Mouse (Mus musculus) CH12.LX (cell line): ENCODE measurements around the gene 1500011B03Rik.

Experiments
- CTCF ChIP-seq, 2 experiments: IDR thresholded peaks in 1 of 2; conservative IDR thresholded peaks in 1 of 2; 2 replicates each; pipeline ENCODE4 v1.5.1; 2011 to 2012; ENCODE audit warnings: low read depth in 2 of 2, low read length in 2 of 2, improper control_type of control experiment in 1 of 2, inconsistent platforms in 1 of 2, mild to moderate bottlenecking in 1 of 2, moderate library complexity in 1 of 2
- EP300 ChIP-seq: IDR thresholded peaks from 2 replicates; pipeline ENCODE4 v1.6.1; 2011; ENCODE audit warnings: low read length, improper control_type of control experiment
- KAT2A ChIP-seq: IDR thresholded peaks from 2 replicates; pipeline ENCODE4 v1.6.1; 2012; ENCODE audit warnings: low read length, improper control_type of control experiment, inconsistent platforms; ENCODE audit not compliant: insufficient replicate concordance
- MAZ ChIP-seq: IDR thresholded peaks from 2 replicates; pipeline ENCODE4 v1.6.1; 2012; ENCODE audit warnings: low read depth, mild to moderate bottlenecking, inconsistent platforms, low read length, improper control_type of control experiment, moderate library complexity
- MXI1 ChIP-seq: IDR thresholded peaks from 2 replicates; pipeline ENCODE4 v1.6.1; 2011; ENCODE audit warnings: mild to moderate bottlenecking, low read depth, low read length, improper control_type of control experiment
- MYC ChIP-seq: IDR thresholded peaks from 2 replicates; pipeline ENCODE4 v1.6.1; 2011; ENCODE audit warnings: low read depth, mild to moderate bottlenecking, improper control_type of control experiment, low read length
- RAD21 ChIP-seq: IDR thresholded peaks from 2 replicates; pipeline ENCODE4 v1.6.1; 2011; ENCODE audit warnings: low read depth, mild to moderate bottlenecking, low read length, improper control_type of control experiment, moderate library complexity
- RCOR1 ChIP-seq: conservative IDR thresholded peaks from 2 replicates; pipeline ENCODE4 v1.6.1; 2012; ENCODE audit warnings: low read depth, mild to moderate bottlenecking, inconsistent platforms, low read length, improper control_type of control experiment
- SMC3 ChIP-seq: IDR thresholded peaks from 2 replicates; pipeline ENCODE4 v1.6.1; 2011; ENCODE audit warnings: low read depth, low read length, improper control_type of control experiment
- TCF12 ChIP-seq: IDR thresholded peaks from 2 replicates; pipeline ENCODE4 v1.6.1; 2014; ENCODE audit warnings: low read depth, mild to moderate bottlenecking, inconsistent platforms, low read length, improper control_type of control experiment

- TF ChIP-seq CTCF (conservative IDR thresholded peaks at IDR 0.05 in 1 of 2, IDR thresholded peaks at IDR 0.05 in 1 of 2; ENCODE audit: low read depth in 2 of 2, low read length in 2 of 2) (peak; percentile 73 to 89), RCOR1 (no peak), SMC3 (peak; percentile 47), MAZ (no peak), EP300 (no peak), MYC (no peak), KAT2A (no peak), TCF12 (no peak), RAD21 (peak; percentile 42), MXI1 (no peak)
These were observed 929 bp upstream of the 1500011B03Rik start for GRCm38 (mm10) chr5:114824197-114824596.
